Mouse (Mus musculus) embryonic stem cell, embryonic (primary cell): ENCODE data around the gene Ets1.

Experiments used
- CTCF ChIA-PET, 4 experiments: fragments of 300-600 bp in 2 of 4; fragments of 350-600 bp in 2 of 4; sonication (Branson Sonifier 250); formaldehyde crosslinking; loops; one replicate each; lab custom pipeline; 2022; ENCODE audit warnings: inconsistent platforms in 2 of 4; lab: Charles Lee
- POLR2A ChIA-PET, 4 experiments: fragments of 300-600 bp in 2 of 4; fragments of 350-600 bp in 2 of 4; sonication (Branson Sonifier 250); formaldehyde crosslinking; loops; one replicate each; lab custom pipeline; 2022; ENCODE audit warnings: antibody characterized with exemption in 4 of 4, inconsistent platforms in 1 of 4; lab: Charles Lee

Gene Ets1

DNA sequence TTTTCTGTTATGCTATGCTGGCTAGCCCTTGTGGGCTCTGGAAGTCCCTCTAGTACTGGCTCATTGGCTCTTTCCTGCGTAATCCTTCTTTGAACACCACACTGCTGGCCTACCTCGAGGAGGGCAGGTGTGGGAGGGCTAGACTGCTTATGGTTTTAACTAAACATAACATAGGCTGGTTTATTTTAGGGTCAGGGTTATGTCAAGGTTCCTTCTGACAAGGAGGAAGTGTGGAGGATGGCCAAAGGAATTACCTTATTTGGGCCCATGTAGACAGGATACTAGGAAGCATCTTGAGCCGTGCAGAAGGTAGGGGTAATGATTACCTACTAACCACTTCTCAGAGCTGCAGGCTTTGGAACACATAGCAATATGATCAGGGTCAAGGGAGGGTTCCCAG is 14.7 kb downstream of the Ets1 start:
- POLR2A ChIA-PET, result no interaction called here
- CTCF ChIA-PET, result no interaction called here

DNA sequence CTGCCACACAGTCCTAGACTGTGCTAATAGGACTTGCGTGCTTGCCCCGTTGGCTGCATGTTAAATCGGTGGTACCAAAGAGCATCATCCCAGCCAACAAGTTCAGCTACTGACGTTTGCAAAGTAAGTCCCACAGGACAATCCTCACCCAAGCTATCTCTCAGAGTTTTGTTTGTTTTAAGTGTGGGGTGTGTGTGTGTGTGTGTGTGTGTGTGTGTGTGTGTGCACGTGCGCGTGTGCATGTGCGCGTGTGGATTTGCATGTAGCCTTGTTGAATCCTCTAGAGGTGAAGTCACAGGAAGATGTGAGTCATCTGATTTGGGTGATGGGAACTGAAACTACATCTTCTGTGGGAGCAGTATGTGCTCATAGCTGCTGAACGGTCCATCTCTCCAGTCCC is 16.1 kb downstream of the Ets1 start:
- ChIA-PET CTCF (interaction anchor here in 2 of 4 experiments (0.6 kb wide), 3 partner anchors 67 to 992 kb away, joined by 3 to 4 read pairs (median 3); no protein-coding TSS in a partner anchor), POLR2A (no interaction called here)

DNA sequence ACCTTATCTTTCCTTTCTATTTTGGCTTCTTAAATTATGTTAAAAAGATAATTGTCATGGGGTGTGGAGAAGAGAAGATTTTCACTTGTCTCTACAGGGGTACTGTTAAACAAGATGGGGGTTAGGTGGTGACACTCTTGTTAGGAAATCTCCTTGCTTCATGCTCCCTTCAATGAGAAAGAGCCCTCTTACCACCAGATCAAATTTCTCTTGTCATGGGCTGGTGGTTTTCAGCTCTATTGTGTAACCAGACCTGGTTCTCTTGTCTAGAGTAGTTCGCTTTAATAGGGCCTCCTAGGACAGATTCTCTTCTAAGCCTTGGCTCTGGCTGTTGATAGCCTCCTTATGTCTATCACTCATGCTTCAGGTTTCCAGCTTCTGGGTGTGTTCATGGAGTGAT is 18.3 kb downstream of the Ets1 start:
- POLR2A ChIA-PET, result no interaction called here
- CTCF ChIA-PET, result no interaction called here

DNA sequence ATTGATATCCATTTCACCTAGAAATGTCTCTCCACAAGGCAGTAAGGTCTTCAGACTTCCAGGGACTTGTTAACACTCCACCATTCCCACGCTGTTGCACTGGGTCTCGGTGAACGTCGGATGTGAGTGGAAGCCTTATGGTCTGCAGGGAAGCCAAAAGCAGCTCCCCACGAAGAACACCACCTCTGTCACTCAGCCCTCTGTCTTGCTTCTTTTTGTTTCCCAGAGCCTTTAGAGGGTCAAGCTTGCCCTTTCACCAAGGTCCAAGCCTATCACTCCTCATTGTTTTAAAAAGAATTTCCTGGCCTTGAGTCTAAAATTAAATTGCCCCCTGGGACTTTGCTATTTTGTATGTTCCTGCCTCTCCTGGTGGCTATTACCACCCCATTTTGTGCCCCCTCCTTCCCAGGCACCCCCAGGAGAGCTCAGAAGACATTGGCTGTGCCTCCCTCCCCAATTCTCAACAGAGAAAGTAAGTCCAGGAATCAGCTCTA is 20.4 kb downstream of the Ets1 start:
- ChIA-PET CTCF (no interaction called here), POLR2A (no interaction called here)

DNA sequence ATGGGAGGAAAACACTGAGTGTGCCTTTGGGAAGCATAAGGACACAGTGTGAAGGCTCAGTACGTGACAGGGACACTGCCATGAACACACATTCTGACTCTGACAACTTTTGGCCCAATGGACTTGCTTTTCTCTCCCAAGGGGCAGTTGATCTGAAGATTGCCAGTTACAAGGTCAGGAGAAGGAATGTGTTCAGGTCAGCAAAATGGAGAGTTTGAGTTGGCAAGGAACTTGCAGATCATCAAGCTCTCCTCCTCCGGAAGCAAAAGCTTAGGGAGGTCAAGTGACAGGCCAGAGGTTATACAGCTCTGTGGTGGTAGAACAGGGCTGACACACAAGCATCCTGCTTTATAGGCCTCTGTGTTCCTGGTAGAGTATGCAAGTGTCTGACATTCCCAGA is 21.1 kb downstream of the Ets1 start:
- ChIA-PET CTCF (no interaction called here), POLR2A (no interaction called here)

DNA sequence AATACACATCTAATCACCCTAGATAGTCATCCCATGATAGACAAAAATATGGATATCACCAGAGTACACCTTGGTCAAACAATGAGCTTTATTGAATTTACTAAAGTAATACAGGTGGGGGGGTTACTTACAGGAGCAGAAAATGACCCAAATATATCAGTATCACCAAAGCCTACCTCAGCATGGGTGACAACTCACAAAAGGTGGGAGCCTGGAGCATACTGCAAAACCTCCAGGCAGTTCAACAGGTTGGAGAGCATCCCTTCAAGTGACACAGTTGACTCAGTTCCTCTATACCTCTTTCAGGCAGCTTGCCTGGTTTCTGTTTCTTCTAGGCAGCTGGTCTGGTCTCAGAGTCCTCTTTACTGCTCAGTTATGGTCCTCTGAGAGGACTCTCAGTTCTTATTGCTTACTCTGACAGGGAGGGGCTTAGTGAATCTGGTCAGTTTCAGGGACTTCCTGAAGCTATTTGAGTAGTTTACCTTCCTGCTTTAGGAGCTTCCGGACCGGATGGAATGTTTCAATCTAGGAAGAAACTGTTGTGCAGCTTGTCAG is 24.5 kb downstream of the Ets1 start:
- CTCF ChIA-PET, result no interaction called here
- POLR2A ChIA-PET, result no interaction called here

DNA sequence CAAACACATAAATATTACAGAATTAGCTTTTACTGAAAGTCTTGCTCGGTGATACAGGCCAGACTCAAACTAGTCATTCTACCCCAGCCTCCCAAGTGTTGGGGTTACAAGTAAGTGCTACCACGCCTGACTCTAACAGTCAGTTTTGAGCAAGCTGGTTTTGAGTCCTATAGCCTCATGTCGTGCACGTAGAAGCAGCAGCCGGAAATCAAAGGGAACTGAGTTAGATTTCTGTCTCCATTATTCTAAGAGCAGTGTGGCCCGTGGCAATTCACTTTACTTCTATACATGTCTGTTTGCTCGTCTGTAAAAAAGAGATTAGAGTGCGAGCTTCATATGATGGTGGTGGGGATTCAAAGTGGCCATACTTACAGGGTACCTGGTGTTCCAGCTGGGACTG is 25.1 kb downstream of the Ets1 start:
- ChIA-PET CTCF (interaction anchor here in 1 of 4 experiments (0.6 kb wide), 1 partner anchor 24 kb away, joined by 3 read pairs; no protein-coding TSS in a partner anchor), POLR2A (no interaction called here)

DNA sequence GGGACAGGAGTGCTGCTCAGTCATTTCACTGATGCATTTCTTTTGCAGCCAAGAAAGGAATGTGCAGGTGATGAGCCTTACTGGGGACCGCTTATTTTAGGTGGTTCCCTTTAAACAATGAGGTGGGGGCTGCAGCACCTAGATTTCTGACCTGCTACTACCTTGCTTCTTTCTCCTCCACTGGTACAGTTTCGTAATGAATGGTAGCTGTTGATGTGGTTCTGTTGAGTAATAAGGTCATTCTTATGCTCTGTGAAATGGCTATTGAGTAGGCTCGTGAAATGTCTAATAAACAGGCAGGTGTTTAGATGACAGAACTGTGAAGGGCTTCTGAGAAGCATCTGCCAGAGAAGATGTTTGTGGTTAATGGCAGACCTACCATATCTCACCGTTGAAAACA is 25.5 kb downstream of the Ets1 start:
- ChIA-PET POLR2A (no interaction called here), CTCF (interaction anchor here in 1 of 4 experiments (0.5 to 0.6 kb wide), 2 partner anchors 23 to 43 kb away, joined by 3 read pairs; no protein-coding TSS in a partner anchor)

DNA sequence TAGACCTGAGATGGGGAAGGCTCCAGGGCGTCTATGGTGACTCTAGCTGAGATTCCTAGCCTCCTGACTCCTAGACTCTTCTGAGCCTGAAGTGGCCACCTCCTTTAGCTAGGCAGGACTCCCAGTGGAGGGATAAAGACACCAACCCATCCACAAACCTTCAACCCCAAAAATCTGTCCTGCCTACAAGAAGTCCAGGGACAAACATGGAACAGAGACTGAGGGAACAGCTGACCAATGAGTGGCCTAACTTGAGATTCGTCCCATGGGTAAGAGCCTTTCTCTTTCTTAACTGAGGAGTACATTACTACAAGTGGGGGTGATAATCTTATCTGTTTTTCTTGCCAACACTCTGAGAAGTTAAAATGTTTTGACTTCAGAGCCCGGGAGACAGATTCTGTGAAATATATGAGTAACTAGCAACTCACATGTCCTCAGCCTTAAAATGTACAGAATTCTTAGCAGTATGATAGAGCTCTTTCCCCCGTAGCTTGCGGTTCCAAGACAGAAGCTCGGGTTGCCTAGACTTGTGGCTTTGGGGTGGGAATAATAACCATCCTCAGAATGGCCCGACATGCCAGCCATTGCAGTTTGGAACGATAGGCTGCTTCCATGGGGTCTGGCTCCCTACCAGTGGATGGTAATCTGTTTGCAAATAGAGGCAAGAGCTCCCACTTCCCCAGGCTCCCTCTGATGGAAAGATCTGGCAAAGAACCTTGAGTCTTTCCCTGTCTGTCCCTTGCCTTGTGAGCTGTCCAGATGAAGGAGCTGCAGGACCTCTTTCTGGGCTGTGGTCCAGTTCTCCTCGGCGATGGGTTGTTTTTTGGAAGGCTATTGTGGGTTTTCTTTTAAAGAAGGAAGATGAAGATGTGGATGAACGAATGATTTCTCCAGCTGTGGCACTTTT is 30.8 kb downstream of the Ets1 start:
- POLR2A ChIA-PET, result no interaction called here
- CTCF ChIA-PET, result no interaction called here

DNA sequence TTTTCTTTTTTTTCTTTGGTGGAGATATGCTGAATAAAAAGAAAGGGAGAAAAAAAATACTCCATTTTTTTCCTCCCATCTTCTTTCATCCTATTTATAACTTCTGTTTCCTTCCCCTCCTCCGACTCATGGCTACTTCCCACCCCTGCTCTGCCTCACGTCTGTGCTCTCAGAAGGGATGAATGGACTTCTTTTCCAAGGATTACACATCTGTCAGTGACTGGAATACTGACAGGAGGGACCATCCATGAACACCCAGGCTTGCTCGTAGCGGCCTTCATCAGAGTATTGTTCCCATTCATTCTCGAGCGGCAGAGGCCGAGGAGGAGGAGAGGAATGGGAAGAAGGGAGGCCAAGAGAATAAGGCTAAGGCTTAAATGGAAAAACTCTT is 31.5 kb downstream of the Ets1 start:
- ChIA-PET POLR2A (no interaction called here), CTCF (no interaction called here)

DNA sequence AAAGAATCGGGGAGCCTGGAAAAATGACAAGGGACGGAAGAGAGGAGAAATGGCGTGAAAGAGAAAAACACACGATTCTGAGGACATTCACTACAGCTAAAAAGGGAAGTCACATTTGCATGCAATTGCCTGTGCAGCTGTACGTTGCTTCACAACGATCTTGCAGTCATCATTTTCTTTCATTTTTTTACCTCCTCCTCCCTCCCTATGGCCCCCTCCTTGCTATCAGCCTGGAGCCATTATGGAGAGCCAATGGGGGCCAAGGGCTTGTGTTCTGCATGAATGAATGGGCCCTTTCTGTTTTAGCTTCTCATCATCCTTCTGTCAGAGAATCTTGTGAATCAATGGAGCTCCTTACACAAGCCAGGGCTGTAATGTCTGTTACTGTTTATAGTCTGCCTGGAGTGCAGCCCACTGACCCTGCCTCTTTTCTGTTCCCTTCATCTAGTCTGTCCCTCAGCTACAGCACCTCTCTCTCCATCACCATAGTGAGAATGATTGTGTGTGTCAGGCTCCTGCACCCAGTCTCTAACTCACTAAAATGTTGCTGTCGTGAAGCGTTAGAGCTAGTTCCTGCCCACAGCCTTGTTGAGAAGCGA is 32.2 kb downstream of the Ets1 start:
- POLR2A ChIA-PET, result no interaction called here
- CTCF ChIA-PET, result no interaction called here

DNA sequence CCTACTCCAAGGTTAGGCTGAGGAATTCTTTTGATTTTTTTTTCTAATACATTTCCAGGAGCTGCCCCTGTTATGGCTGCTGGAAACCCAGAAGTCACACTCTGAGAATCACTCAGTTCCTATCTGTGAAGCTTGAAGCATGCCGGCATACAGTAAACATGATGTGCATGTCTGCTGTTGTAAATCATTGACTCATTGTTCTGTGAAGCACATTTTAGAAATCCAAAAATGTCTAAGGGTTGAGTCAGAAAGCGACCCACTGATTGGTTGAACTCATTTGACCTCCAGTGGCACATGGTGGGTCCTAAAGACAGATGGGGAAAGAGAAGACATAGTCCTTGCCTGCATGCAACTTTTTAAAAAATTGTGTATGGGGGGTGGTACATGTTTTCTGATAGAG is 33.4 kb downstream of the Ets1 start:
- ChIA-PET POLR2A (interaction anchor here in 2 of 4 experiments (0.6 to 0.7 kb wide), 2 partner anchors 13 to 300 kb away, joined by 3 read pairs; no protein-coding TSS in a partner anchor), CTCF (interaction anchor here in 1 of 4 experiments (0.6 kb wide), 1 partner anchor 106 kb away, joined by 3 read pairs; no protein-coding TSS in a partner anchor)

DNA sequence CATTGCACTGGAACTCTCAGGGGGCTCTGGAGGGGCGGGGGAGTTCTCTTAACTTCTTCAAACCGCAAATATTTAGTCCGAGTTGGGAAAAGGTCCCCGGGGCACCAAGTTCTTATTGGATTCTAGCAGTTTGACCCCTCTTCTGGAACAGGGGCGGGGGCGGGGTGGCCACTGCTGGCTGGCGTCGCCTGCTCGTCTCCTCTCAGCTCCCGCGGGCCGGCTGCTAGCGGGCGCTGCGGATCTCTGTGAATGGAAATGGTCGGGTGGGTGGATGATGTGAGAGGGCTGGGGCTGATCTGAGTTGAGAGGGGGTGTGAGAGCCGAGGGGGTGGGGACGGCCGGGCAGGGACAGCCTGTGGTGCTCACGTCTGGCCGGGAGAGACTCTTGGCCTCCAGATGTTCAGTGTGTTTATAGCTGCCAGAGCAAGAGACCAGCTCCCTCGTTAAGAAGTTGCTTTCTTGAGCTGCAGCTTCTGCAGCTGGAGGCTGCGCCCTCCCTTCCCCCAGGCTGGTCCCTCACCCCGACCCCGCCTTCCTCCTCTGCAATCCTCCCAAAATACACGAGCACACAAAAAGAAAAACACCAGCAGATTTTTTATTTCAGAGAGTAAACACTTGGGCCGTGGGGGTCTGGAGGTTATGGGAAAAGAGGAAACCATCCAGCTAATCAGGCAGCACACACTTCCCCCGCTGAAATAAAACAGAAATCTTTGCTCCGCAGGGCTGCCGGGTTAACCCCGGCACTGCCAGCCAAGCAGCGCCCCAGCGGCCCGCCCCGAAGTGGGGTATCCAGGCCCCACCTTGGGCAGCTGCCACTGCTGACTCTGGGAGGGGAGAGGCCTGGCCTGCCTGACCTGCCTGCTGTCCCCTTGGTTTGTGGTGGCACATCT is 36.2 kb downstream of the Ets1 start:
- ChIA-PET POLR2A (interaction anchor here in 3 of 4 experiments (0.6 to 1.5 kb wide), 7 partner anchors 8 to 658 kb away, joined by 3 to 5 read pairs (median 4); no protein-coding TSS in a partner anchor), CTCF (interaction anchor here in 2 of 4 experiments (0.5 to 1.6 kb wide), 3 partner anchors 24 to 1521 kb away, joined by 3 to 6 read pairs (median 4); no protein-coding TSS in a partner anchor)

DNA sequence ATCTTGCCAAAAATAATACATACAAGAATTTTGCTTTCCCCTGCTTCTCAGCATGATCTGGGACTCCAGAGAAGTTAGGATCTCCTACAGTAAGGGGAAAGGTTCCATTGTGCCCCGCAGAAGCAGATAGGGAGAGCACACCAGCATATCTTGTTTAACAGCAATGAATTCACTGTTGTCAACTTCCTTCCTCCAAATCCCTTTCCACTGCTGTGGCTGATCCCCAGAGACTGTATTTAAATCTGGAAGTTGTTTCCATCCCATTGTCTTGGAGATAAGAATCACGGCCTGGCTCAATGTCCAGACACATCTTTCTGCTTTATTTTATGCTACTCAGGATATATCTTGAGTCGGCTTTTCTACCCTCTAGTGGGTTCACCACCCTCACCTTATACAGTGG is 37.9 kb downstream of the Ets1 start:
- POLR2A ChIA-PET, result no interaction called here
- CTCF ChIA-PET, result no interaction called here

DNA sequence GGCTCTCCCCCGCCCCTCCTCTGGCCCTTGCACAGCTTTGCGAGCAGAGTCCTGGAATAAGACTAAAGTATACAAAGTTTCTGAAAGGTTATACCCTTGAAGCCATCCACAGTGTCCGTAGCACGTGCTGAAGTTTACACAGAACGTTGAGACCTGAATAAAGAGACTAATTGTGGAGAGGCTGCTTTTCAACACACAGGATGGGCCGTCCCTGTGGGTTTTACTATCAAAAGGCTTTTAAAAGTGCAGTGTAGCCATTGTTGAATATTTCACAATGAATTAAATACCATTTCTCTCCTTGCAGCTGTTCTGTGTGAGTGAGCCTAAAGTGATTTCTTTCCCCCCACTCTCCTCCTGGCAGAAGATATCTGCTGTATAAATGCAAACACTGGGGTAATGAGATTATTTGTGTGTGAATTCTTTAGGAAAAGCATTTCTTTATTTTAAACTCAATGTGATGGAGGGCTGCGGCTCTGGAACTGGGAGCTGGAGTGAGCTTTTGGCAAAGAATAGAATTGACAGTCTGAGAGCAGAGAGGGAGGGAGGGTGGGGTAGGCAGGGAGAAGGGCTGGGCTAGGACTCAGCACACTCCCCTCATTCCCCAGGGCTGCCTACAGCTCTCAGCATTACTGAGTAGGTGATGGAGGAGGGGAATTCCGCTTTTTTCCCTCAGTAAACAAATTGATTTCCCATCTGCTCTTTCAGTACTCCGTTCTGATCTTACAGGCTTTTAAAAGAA is 39.8 kb downstream of the Ets1 start:
- CTCF ChIA-PET, result no interaction called here
- POLR2A ChIA-PET, result interaction anchor here in 2 of 4 experiments (0.9 to 2.1 kb wide), 4 partner anchors 10 to 78 kb away, joined by 3 to 18 read pairs (median 6); no protein-coding TSS in a partner anchor

DNA sequence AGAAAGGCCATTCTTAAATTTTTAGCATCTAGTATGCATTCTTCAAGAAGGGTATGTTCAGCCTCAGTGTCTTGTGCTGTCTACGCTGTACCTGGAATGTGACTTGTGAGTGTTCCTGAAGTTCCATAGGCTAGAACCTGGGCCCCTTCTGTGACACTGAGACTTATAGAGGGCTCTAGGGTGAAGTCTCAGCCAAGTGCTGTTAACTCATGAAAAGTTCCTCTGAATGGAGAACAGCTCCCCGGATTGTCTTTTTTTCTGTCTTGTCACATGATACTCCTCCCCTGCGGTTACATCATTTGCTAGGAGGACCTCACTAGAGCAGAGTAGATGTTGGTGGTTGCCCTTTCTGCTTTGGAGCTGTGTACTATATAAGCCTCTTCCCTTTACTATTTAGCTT is 40.5 kb downstream of the Ets1 start:
- ChIA-PET POLR2A (interaction anchor here in 2 of 4 experiments (0.6 to 2.1 kb wide), 7 partner anchors 9 to 1468 kb away, joined by 3 to 18 read pairs (median 3); no protein-coding TSS in a partner anchor), CTCF (interaction anchor here in 1 of 4 experiments (0.6 kb wide), 1 partner anchor 348 kb away, joined by 5 read pairs; no protein-coding TSS in a partner anchor)

DNA sequence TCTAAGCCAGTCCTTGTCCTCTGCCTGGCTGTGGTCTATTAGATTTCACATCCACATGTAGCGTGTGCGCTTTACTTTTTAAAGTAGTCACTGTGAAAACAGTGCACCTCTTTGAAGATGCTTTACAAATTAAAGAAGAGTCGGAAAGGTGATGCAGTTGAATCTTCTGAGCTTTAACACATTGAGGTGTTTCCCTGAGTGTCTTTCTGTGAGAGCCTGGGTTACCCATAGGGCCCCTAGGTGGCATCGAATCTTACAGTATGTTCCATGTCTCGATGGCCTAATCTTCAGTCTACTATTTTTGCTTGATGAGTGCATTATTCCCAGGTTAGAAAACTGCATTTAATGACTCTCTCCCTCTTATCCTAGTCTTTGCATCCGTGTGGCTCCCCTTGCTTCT is 41.6 kb downstream of the Ets1 start:
- ChIA-PET CTCF (no interaction called here), POLR2A (interaction anchor here in 3 of 4 experiments (0.6 to 2.1 kb wide), 3 partner anchors 8 to 242 kb away, joined by 8 to 18 read pairs (median 9); no protein-coding TSS in a partner anchor)
